Mouse (Mus musculus) G1E (cell line): ENCODE measurements around the gene Golph3. TPM values are rescaled to one million over a fixed set of nuclear protein-coding genes. Genes with fewer than 3 reads are reported as not detected.

ENCODE experiments used
- ATAC-seq: 2 replicates; pipeline ENCODE4 v1.8.0; 2016; ENCODE audit warnings: mild to moderate bottlenecking; ENCODE audit not compliant: insufficient number of reproducible peaks, poor library complexity, low FRiP score, severe bottlenecking; ENCODE audit errors: extremely low read depth
- DNase-seq: peaks from one replicate; pipeline ENCODE4 v3.0.0; 2012; ENCODE audit warnings: low spot score
- H3K27me3 ChIP-seq: 2 replicates; pipeline ENCODE4 v1.6.1; 2012; ENCODE audit warnings: mild to moderate bottlenecking, low read length, inconsistent platforms; ENCODE audit not compliant: insufficient read depth
- H3K36me3 ChIP-seq: replicated peaks from 2 replicates; pipeline ENCODE3; 2012; ENCODE audit warnings: mild to moderate bottlenecking, inconsistent platforms
- H3K4me1 ChIP-seq: 2 replicates; pipeline ENCODE4 v1.6.1; 2012; ENCODE audit warnings: low read depth, low read length, inconsistent platforms, mixed read lengths; ENCODE audit not compliant: insufficient read depth
- H3K4me3 ChIP-seq: 2 replicates; pipeline ENCODE4 v1.5.1; 2012; ENCODE audit warnings: low read depth, mild to moderate bottlenecking, inconsistent platforms, low read length, moderate library complexity, mixed read lengths
- H3K9me3 ChIP-seq: replicated peaks from 2 replicates; pipeline ENCODE4 v1.6.1; 2012; ENCODE audit warnings: inconsistent platforms
- CTCF ChIP-seq: IDR thresholded peaks from 2 replicates; pipeline ENCODE4 v1.5.1; 2012; ENCODE audit warnings: low read depth, low read length, inconsistent platforms, mixed read lengths
- GATA1 ChIP-seq: IDR thresholded peaks from 2 replicates; pipeline ENCODE4 v1.6.1; 2012; ENCODE audit warnings: borderline replicate concordance, low read length, inconsistent platforms, mixed read lengths
- GATA2 ChIP-seq: IDR thresholded peaks from 2 replicates; pipeline ENCODE4 v1.6.1; 2012; ENCODE audit warnings: low read depth, low read length, inconsistent platforms, borderline replicate concordance
- POLR2AphosphoS5 ChIP-seq: IDR thresholded peaks from 2 replicates; pipeline ENCODE4 v1.6.1; 2012; ENCODE audit warnings: low read depth, low read length, inconsistent platforms; ENCODE audit not compliant: insufficient replicate concordance
- TAL1 ChIP-seq: conservative IDR thresholded peaks from 2 replicates; pipeline ENCODE4 v1.6.1; 2012; ENCODE audit warnings: low read depth, low read length, inconsistent platforms, mixed read lengths
- polyA plus RNA-seq: library from polyadenylated mRNA; stranded (reverse); fragments of >175 nt; gene quantifications from 2 replicates; pipeline ENCODE4 v1.2.3, GENCODE M21; 2012
- total RNA-seq, 2 experiments: library from RNA; stranded (forward) in 1 of 2; stranded (reverse) in 1 of 2; fragments of 200-1000 nt in 1 of 2; fragments of >200 nt in 1 of 2; fragmentation: Nextera tagmentation in 1 of 2; gene quantifications; 2 replicates each; pipeline ENCODE4 v1.2.3; 2014 to 2017

Gene Golph3
- total and polyA plus RNA-seq, 3 experiments = 299 to 739 (median 411) TPM

DNA sequence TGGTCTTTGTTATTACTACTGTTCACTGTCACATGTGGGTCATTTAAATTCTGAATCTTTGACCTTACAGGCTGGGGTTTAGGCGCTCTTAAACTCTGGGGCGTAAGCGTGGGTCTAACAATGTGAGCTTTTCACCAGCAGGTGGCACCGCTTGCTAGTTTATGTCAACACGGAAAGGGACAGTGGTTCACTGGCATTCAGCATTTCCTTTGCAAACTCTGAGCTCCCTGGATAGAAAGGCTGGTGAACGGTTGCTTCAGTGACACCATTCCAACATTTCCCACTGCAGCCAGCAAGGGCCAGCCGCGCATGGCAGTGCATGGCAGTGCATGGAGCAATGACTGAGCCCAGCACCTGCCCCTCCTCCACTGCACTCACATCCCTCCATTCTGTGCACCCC is 49.9 kb downstream of the Golph3 start:
- H3K36me3 ChIP-seq = peaks cover 3% of the 10 kb centered on the region
- H3K4me1 ChIP-seq = peaks cover 57% of the 10 kb centered on the region
- H3K27me3 ChIP-seq = peaks cover 3% of the 10 kb centered on the region; the same call in 1 of the 2 replicates
- no peak overlapping the region; the same call in 1 of the 2 replicates for H3K4me3 ChIP-seq
- ATAC-seq (no peak), DNase-seq (peak; percentile 48)
- TF ChIP-seq POLR2AphosphoS5 (no peak), CTCF (peak; percentile 67)
- H3K9me3 ChIP-seq = no peaks in the 10 kb centered on the region

DNA sequence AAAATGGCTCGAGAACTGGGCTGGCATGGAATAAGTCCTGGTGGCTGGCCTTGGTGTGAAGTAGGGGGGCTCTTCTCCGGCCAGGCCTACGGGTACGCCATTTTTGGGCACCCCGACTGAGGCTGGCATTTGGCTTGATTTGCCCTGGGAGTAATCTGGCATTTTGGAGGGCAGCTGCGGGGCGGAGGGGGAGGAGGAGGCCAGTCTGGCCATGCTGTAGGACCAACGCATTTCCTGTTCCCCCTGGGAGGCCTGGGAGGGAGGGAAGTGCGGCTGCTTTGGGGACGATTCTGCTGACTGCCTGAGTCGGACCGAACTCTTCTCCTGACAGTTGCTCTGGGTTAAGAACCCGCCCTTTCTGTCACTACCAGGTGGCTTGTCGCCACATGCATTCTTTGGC is 52.2 kb downstream of the Golph3 start:
- ATAC-seq = no peak
- Histone ChIP-seq H3K4me1 (peaks cover 44% of the 10 kb centered on the region), H3K4me3 (no peak overlapping the region), H3K27me3 (peaks cover 3% of the 10 kb centered on the region; the same call in 1 of the 2 replicates), H3K9me3 (no peaks in the 10 kb centered on the region), H3K36me3 (peaks cover 2% of the 10 kb centered on the region)
- no peak for TF ChIP-seq POLR2AphosphoS5
- TF ChIP-seq CTCF = no peak
- TF ChIP-seq TAL1 = no peak
- TF ChIP-seq GATA2 = no peak
- TF ChIP-seq GATA1 = no peak
- no peak for DNase-seq

DNA sequence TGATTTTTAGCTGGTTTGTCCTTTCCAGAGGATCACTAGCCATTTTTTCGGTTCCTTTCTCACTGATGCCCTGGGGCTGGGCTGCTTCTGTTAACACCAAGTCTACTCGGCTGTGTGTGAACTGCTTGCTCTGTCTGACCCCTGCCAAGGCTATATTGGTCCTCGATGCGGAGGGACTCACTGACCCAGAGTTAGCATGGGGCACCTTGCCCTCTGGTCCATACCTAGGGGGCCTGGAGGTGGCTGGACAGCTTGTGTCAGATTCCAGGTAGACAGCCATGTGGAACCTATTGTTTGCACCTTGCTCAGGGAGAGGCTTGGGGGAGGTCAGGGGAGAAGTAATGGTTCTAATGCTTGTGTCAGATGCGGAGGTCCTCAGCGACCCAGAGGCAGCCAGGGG is 52.7 kb downstream of the Golph3 start:
- TF ChIP-seq GATA1 (no peak), POLR2AphosphoS5 (no peak)
- Histone ChIP-seq H3K4me3 (no peak overlapping the region), H3K9me3 (no peaks in the 10 kb centered on the region), H3K36me3 (peaks cover 2% of the 10 kb centered on the region), H3K4me1 (peaks cover 40% of the 10 kb centered on the region), H3K27me3 (peaks cover 3% of the 10 kb centered on the region; the same call in 1 of the 2 replicates)
- DNase-seq (no peak), ATAC-seq (no peak)

DNA sequence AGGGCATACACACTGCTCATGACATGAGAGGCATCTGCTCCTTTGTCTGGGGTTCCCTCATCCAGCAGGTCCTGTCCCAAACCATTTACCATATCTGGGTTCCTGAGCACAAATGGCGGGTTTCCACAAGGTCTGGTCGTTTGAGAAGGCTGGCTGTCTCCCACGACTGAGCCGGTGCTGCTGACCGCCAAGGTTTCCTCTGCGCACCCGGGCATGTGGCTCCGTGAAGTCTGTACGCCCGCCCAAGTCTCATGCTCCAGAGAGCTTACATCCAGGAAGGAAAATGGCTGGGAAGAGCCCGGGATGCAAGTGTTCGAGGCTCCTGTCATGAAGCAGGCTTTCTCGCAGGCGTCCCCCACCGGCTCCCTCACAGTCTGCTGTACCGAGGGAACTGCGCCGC is 53.7 kb downstream of the Golph3 start:
- DNase-seq (no peak), ATAC-seq (no peak)
- TF ChIP-seq GATA1 (no peak), CTCF (no peak), TAL1 (no peak), GATA2 (no peak), POLR2AphosphoS5 (no peak)
- H3K36me3 ChIP-seq = peaks cover 2% of the 10 kb centered on the region
- no peaks in the 10 kb centered on the region for H3K9me3 ChIP-seq
- peaks cover 35% of the 10 kb centered on the region for H3K4me1 ChIP-seq
- H3K4me3 ChIP-seq = no peak overlapping the region
- H3K27me3 ChIP-seq = peaks cover 3% of the 10 kb centered on the region; the same call in 1 of the 2 replicates

DNA sequence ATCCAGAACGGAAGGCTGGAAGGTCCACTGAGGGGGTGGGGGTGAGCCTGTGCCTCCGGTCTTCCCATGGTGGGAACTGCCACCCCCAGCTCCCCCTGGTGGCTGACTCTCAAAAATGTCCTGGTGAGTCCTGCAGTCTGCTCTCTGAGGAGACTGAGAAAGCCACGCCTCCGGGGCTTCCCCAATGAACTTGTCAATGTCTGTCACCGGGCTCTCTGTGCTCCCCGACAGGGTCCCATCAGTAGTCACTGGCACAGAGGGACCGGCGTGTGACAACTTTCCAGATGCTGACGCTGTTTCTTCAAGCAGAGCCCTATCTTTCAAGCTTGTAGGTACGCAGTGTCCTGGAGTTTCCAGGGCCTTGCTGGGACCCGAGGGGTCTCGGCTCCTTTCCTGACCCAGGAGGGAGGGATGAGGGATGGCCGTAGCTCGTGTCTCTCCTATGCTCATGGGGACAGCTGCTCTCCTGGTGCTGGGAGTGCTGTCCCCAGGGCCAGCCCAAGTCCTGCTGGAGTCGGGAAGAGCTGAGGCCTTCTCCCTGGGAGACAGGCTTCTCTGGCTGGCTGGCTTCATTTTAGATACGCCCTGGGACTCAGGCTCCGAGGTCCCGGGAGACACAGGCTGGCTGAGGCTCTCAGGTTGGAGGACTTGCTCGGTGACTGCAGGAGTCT is 54.5 kb downstream of the Golph3 start:
- TF ChIP-seq CTCF = 0 out of 2 replicates have a peak, but pooled peaks have one; percentile 17
- TF ChIP-seq TAL1 = no peak
- no peak for TF ChIP-seq POLR2AphosphoS5
- TF ChIP-seq GATA1 = no peak
- peaks cover 2% of the 10 kb centered on the region for H3K36me3 ChIP-seq
- peak; percentile 75 for DNase-seq
- peaks cover 3% of the 10 kb centered on the region; the same call in 1 of the 2 replicates for H3K27me3 ChIP-seq
- ATAC-seq = peak; percentile 64; the same call in 1 of the 2 replicates
- H3K9me3 ChIP-seq = no peaks in the 10 kb centered on the region
- H3K4me1 ChIP-seq = peaks cover 26% of the 10 kb centered on the region
- peak overlapping the region; percentile 37; the same call in 1 of the 2 replicates for H3K4me3 ChIP-seq

DNA sequence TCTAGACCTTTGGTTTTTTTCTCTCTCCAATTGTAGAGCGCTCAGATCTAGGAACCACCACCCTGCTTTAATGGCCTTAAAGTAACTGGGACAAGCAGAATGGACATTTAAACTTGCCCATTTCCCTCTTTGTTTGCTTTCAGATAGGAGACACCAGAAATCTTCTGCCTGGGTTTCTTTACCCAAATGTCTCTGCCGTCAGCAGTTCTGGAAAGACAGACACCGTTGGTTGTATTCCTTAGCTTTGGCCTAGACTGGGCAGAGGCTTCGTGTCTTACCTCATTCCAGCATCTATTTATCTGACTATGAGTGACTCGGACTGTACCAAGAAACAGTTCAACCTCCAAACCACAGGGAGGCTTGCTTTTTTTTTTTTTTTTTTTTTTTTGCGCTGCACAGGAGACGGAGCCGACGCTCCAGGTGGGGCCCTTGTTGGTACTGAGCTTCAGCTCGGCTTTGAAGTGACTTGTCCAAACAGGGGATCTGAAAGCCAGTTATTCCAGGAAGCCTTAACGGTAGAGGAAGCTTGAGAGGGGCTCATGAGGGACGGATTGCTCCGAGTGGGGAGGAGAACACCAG is 55.3 kb downstream of the Golph3 start:
- peaks cover 19% of the 10 kb centered on the region for H3K4me1 ChIP-seq
- H3K4me3 ChIP-seq = no peak overlapping the region; the same call in 1 of the 2 replicates
- no peaks in the 10 kb centered on the region for H3K9me3 ChIP-seq
- ATAC-seq (no peak), DNase-seq (no peak)
- H3K27me3 ChIP-seq = peaks cover 3% of the 10 kb centered on the region; the same call in 1 of the 2 replicates
- H3K36me3 ChIP-seq = peaks cover 2% of the 10 kb centered on the region
- TF ChIP-seq TAL1 (no peak), POLR2AphosphoS5 (no peak), GATA1 (no peak), GATA2 (no peak), CTCF (no peak)
